Mouse (Mus musculus): ENCODE data around the gene Tceal3.
"Not testable (repeated sequence)": the region's sequence is repeated elsewhere in the genome, so short reads cannot be mapped to it uniquely, and the experiment has no call there.

Tceal3 gene

DNA sequence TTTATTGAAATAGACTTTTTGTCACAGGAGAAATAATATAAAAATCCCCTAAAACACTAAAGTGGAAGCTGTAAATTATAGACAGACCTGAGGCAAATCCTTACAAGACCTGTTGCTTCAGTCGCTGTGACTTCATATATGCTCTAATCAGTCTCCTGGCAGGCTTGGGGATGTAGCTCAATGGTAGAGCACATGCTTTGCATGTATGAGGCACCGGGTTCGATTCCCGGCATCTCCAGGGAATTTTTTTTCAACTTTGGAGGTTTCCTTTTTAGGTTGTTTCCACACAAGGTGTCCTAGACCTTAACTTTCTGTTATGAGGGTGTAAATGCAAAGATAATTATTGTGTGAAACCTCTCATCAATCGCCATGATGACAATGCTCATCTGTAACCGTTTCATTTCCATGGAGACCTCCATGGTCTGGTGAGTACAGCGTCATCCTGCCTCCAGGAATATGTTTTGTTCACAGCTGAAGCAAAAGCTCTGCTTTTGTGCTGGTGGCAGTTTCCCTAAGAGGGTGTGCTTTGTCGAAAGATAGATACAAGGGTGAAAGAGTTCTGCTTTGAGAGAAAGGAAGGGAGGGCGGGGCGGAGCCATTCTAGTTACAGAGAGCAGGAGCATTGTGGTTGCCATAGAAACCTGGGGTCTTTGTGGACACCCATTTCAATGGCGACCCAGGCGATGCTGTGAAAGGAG, at the start of gene Tceal3:
Gene Tceal3, plus strand, starts transcription at position 644 of the 698 bp plus-strand sequence.
- DNase-seq (ENCODE audit: low spot score) = peak; percentile 30

DNA sequence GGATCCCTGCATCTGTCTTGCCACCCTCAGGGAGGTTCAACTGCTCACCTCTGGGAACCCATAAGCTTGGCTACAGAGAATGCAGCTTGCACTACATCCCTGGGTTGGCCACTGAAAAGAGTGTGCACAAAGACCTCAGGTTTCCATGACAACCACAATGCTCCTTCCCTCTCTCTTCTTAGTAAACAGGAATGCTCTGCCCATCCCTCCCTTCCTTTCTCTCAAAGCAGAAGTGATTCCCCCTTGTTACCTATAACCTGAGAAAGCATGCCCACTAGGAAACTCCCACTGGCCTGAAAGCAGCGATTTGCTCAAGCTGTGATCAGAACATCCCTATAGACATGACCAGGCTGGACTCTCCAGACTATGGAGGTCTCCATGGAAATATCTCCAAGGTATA, 46.7 kb upstream of the Tceal3 start, which contains the start of gene Kir3dl2:
Gene Kir3dl2, minus strand, starts transcription at position 101 of the 400 bp plus-strand sequence.
- DNase-seq (ENCODE audit: low spot score) = not testable (repeated sequence)

DNA sequence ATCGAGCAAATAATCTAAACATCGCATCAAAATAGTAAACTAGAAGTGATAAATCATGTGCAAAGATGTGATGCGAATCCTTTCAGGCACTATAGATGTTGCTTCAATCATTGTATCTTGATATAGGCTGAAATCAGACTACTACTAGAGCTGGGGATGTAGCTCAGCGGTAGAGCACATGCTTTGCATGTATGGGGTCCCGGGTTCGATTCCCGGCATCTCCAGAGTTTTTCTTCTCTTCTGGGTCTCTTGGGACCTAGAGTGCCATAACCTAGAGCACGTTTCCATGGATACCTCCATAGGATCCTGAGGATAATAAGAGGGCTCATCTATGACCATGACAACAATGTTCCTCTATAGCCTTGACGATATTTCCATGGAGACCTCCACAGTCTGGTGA, 21.5 kb upstream of the Tceal3 start:
- not testable (repeated sequence) for DNase-seq (ENCODE audit: low spot score)

DNA sequence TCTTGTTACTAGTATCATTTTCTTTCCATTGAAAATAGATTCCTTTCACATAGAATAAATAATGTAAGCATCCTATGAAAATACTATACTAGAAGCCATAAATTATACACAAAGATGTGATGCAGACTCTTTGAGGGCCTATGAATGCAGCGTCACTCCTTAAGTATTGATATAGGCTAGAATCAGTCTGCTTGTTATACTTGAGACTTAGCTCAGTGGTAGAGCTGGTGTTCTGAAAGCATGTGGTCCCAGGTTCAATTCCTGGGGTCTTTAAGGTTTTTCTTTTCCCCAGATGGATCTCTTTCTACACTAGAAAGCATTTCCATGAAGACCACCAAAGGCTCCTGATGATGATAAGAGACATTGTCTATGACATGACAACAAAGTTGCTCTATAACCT, 6.0 kb upstream of the Tceal3 start:
- DNase-seq (ENCODE audit: low spot score) = no peak

GRCm38 (mm10) chrX:136590897-136591257, 235 bp downstream of the Tceal3 start:
- DNase-seq (ENCODE audit: low spot score) = no peak

- no peak for DNase-seq (ENCODE audit: low spot score)
Observed at GRCm38 (mm10) chrX:136599416-136599815, 8.8 kb downstream of the Tceal3 start.

DNA sequence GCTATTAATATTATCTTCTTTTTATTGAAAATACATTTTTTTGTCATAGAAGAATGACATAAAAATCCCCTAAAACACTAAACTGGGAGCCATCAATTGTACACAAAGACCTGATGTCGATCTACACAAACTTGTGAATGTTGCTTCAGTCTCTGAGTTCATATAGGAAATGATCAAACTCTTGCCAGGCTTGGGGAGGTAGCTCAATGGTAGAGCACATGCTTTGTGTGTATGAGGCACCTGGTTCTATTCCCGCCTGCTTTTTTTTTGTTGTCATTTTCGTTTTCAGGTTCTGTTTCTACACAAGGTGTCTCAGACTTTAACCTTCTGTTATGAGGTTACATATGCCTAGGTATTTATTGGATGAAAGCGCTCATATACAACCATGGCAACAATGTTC, 16.3 kb downstream of the Tceal3 start:
- DNase-seq (ENCODE audit: low spot score) = no peak

DNA sequence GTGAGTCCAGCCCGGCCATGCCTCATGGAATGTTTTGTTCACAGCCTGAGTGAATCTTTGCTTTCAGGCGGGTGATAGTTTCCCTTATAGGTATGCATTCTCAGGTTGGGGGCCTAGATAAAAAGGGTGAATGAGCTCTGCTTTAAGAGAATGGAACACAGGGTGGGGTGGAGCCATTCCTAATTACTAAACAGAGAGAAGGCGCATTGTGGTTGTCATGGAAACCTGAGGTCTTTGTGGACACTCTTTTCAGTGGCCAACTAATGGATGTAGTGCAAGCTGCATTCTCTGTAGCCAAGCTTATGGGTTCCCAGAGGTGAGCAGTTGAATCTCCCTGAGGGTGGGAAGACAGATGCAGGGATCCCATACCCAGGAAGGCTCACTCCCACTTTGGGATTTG, 16.8 kb downstream of the Tceal3 start:
- no peak for DNase-seq (ENCODE audit: low spot score)

- DNase-seq (ENCODE audit: low spot score) = no peak
Observed at GRCm38 (mm10) chrX:136611346-136611745, 20.7 kb downstream of the Tceal3 start.

GRCm38 (mm10) chrX:136615889-136616288, 25.2 kb downstream of the Tceal3 start:
- DNase-seq (ENCODE audit: low spot score) = not testable (repeated sequence)

GRCm38 (mm10) chrX:136624905-136625569, 34.4 kb downstream of the Tceal3 start:
- peak; percentile 16 for DNase-seq (ENCODE audit: low spot score)

GRCm38 (mm10) chrX:136625959-136626358, 35.3 kb downstream of the Tceal3 start:
- DNase-seq (ENCODE audit: low spot score) = no peak

DNA sequence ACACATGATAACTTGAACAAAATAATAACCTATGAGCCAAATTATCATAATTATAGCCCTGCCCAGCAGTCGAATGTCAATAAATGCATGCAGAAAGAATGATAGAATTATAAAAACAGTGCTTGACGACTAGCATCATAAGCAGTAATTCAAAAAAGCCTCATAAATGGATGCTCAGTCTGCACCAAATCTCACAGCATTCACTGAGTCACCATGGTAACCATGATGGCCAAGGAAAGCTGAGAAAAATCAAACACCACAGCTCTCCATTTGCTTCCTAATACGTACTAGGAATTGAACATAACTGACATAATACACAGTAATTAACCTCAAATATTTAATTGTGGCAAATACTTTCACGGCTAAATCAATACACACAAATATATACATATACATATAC, 44.5 kb downstream of the Tceal3 start:
- no peak for DNase-seq (ENCODE audit: low spot score)

- DNase-seq (ENCODE audit: low spot score) = peak; percentile 39
Observed at GRCm38 (mm10) chrX:136639754-136640153, 49.1 kb downstream of the Tceal3 start.

DNA sequence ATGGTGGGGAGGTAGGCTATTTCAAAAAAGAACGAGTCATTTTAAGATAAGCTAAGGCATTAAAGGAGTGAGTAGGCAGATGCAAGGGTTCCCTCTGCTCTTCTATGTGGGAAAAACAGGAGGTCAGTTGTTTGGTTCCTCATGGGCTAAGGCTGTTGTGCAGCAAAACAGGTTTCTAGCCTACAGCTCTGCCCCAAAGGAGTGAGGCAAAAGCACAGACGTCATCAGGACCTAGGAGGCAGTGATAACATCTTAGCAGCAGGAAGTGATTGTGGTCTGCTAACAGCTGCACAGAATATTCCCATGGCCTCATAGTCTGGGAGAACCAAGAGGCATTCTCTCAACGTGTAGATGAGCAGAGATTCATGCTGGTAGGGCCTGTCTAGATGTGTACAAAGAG, 55.2 kb downstream of the Tceal3 start:
- not testable (repeated sequence) for DNase-seq (ENCODE audit: low spot score)

DNA sequence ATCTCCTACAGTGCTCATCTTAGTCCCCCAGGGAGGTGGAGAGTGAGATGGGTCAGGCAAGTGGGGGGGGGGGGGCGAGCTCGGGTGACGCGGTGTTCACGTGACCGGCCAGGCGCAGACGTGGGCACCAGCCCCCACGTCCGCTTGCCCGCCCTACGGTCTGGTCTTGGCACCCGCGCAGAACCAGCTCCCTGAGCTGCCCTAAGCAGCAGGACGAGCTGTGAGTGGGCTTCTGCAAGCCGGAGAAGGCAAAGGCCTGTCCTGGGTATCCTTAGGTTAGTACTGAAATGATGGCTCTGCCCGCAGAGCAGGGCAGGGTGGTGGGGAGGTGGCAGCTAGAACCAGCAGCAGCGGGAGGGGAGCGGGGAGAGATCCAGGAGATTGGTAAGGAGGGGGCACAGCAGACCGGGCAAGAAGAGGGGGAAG, 75.7 kb downstream of the Tceal3 start:
- DNase-seq (ENCODE audit: low spot score) = peak; percentile 10

DNA sequence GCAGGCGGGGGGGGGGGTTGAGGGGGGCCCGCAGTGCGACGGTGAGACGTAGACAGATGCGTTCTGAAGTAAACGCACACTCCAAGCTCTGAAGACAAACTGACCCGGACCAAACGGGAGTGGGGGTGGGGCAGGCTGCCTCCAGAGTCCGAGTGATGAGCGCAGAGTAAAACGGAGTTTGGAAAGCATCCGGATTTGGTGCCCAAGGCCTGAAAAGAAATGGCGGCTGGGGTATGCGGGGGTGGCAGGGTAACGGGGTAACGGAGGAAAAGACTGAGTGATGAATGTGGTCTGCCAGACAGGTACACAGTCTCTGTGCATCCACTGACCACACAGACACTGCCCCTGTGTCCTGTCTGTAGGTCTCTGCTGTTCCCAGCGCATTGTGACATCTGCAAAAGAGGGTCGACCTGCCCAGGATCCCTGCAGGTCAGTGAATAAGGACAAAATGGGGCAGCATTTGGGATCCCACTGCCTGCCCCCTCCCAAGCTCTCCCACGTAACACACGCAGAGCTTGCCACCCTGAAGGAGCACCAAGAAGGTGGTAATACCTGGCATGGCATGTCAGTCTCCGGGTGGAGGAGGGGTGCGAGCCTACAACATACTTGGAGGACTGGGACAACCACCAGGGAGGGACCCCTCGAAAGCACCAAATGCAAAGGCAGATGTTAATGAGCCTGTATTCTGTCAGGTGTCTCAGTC, 76.3 kb downstream of the Tceal3 start:
- DNase-seq (ENCODE audit: low spot score) = not testable (repeated sequence)

DNA sequence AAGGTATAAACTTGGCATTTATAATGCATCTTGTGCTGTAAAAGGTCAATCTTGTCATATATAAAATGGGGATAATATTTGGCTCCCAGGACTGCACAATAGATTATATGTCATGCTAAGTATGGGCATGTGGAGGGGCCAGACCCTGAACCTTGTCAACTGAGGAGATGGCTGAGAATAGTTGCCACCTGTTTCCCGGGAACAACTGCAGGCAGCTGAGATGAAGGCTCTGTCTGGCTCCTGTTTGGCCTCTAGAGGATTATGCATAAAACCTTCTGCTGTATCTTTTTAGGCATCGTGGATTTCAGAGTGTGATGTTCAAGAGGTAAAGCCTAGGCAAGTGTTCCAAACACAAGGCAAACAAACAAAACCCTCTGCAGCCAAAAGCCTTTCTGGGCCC, 78.2 kb downstream of the Tceal3 start:
- no peak for DNase-seq (ENCODE audit: low spot score)

DNA sequence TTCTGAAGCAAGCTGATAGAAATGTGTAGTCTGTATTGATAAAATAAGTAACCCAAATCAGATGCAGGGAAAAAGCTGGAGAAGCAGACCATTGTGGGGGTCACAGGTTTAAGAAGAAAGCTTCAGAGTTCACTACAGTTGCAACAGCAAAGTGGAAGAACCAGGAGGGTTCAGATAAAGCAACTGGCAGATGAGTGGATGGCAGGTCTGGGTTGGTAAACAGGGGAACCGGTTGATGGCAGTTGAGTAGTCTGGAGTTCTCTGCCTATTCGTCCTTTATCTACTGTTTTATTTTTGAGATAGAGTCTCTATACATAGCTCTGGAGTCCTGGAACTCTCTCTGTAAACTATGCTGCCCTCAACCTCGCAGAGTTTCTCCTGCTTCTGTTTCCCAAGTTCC, 90.3 kb downstream of the Tceal3 start:
- DNase-seq (ENCODE audit: low spot score) = no peak

DNA sequence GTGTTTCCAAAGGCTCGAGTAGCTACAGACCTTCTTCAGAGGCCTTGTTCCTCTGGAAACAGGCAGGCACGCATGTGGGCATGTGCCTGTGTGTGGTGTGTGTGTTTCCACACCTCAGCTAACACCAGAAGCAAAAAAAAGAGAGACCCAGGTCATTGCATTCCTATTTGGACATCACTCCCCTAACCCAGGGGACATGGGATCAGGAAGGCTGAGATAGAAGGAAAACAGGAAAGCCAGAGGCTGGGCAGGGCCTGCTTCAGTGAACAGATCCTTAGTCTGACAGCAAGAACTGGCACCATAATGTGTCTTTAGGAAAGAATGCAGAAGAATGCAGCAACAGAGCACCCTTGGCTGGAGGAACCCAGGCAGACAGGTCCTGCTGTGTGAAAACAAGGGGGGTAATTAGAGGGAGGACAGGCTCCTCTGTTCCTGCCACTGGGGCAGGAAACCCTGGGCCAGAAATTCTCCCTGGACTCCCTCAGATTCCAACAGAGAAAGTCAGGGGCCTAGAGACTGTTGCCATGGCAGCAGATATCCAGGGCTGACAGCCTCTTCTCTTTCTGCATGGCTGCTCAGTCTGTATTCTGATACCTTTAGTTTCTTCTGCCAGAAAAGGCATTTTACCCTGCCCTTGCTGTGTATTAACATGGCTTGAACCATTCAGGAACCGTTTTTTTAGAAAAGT, 101.1 kb downstream of the Tceal3 start:
- DNase-seq (ENCODE audit: low spot score) = not testable (repeated sequence)

DNA sequence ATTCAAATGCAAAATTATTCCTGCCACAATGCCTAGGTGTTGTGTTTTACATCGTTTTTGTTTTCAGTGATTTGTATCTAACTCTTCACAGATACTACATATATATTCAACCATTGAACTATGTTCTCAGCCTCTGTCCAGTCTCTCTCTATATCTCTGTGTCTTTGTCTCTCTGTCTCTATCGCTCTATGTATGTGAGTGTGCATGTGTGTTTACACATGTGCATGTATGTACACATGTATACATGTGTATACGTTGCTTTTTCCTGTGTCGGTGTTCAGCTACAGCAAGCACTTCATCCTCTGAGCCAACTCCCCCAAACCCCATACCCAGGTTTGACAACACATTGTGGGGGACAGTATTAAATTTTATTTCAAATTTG, 101.6 kb downstream of the Tceal3 start:
- DNase-seq (ENCODE audit: low spot score) = no peak

GRCm38 (mm10) chrX:136693196-136693595, 102.6 kb downstream of the Tceal3 start:
- no peak for DNase-seq (ENCODE audit: low spot score)

Data from left cerebral cortex, adult 11 months (tissue).